Mouse (Mus musculus) frontal cortex, postnatal 10 days (tissue): ENCODE measurements around the gene Rmdn2.

ENCODE experiments used
- DNase-seq, 2 experiments: peaks; one replicate each; pipeline ENCODE4 v3.0.0; 2022; ENCODE audit warnings: low spot score in 2 of 2, mixed read lengths in 1 of 2

Gene Rmdn2

DNA sequence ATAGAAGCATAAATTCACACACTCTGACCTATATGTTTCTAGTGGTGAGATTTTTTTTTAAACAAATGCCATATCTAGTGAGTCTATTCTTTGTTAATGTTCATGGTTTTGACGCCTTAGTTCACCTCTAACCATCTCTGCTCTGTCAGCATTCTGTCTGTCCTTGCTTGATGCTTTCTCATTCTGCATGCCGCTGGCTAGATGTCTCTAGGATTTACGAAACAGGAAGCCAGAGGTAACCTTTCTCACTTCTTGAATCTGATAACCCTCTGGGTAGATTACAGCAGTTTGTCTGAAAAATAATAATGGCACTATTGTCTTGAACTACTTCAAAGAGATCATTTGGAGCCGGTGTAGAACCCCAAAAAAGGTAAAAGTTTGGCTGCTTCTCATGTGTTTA is 5.0 kb downstream of the Rmdn2 start:
- no peak for DNase-seq

DNA sequence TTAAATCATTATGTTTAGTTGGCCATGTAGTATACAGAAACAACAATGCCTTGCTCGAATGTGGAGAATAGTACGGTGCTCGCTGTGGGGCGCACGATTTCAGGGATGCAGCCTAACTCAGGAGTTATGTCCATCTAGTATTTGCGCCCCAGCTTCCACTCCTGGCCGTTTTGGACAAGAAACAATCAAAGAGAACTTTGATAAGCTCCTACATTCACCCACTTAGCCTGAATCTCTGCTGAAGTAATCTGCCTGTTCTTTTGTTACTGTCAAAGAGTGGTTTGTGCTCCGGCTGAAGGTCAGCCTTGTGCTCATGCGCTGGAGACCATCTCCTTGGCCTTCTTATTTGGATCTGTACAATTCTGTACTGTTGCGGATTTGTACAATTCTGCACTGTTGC is 6.8 kb downstream of the Rmdn2 start:
- no peak for DNase-seq

DNA sequence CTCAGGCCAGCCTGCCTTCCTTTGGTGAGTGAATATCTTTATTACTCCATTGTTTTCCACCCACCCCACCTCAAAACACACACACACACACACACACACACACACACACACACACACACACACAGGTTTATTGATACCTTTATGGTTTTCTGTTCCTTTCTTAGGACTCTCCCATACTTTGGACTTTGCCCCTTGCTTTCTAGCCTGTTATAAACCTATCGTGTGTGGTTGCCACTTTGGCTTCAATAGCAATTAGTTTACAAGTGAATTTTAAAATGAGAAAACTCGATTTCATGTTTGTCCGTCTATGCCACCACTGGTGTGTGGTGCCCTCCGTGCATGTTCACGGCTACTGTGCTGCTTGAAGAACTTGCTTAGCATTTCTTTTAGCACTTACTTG is 7.3 kb downstream of the Rmdn2 start:
- no peak for DNase-seq

DNA sequence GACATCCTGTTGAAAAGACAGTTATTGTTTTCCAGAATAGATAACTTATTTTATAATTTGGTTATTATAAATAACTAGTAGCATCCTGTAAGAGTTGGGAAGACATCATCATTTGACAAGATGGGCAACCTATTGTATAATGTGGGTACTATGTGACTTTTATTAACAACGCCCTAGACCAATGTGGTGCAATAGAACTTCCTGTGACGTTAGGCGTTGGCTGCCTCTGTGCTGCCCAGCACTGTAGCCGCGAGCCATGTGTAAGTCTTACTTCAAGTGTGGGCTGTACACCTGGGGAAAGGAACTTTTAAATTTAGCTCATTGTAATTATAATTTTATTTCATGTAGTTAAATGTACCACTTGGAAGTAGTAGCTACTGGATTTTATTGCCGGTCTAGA is 10.4 kb downstream of the Rmdn2 start:
- DNase-seq, result no peak

DNA sequence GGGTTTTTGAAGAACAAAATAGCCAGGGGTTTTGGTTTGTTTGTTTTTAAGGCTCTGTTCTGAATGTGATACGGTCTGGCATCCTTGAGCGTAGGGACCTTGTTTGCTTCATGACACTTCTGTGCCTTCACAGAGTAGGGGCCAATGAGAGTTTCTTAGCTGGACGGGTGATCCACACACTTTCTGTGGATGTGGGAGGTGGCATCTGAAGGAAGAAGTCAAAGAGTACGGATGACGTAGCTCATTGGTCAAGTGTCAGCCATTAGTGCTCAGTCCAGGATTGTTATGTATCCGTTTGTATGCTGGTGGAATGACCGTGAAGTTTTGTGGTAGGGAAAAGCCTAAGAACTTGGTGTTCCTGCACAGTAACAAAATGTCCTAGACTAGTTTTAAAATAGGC is 10.9 kb downstream of the Rmdn2 start:
- no peak for DNase-seq

DNA sequence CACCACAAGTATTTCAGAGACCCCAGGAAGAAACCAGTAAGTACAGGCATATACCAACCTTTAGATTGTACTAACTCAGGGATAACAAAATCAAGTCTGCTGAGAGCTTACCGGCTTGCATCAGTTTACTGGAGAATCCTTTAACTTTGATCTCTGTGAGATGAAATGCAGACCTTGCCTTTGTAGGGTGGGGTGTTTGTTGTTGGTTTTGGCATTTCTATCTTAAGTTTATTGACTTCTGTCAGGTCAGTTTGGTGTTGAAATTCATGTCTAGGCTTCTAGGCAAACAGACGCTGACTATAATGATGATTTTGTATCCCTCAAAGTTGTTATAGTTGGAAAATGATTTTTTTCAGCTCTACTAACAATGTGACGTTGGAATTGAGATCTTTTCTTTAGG is 12.2 kb downstream of the Rmdn2 start:
- no peak for DNase-seq

DNA sequence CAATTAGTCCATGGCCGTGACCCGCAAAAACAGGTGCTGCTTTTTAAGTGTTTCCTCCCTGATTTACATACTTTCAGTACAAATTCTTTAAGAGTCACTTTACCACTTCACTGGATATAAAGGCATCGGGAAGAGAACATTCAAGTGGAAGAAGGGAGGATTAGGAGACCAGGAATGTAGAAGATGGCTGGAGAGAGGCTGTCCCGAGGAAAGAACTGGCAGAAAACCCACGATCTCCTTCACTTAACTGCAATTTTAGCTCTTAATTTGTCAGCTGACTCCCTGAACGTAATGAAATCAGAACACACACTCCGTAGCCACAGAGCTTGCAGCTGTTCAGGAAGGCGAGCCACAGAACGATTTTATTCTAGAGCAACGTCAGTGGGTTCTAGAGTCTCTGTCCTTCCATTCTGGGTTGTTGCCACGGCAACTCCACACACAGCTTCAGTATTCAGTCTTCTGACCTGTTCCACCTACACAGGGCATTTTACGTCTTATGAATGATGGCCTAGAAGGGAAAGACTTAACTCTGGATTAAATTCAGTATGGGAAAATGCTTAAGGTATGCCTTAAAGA is 14.7 kb downstream of the Rmdn2 start:
- DNase-seq, result no peak

DNA sequence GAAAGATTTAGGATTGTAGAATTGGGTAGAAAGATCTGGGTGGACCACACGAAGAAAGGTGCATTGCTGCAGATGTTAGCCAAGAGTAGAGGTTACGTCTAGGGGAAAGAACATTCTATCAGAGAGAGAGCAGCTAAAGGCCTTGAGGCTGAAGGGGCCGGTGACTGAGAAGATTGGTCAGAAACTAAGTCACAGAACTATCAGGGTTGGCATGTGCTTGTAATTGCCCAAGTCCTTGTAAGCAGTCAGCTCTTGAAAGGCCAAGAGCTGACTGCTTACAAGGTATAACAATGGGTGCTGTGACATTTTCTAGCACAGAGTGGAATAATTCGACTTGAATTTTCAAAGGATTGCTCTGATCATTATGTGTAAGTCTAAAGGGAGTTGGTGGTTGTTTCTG is 38.2 kb downstream of the Rmdn2 start:
- DNase-seq, result no peak

DNA sequence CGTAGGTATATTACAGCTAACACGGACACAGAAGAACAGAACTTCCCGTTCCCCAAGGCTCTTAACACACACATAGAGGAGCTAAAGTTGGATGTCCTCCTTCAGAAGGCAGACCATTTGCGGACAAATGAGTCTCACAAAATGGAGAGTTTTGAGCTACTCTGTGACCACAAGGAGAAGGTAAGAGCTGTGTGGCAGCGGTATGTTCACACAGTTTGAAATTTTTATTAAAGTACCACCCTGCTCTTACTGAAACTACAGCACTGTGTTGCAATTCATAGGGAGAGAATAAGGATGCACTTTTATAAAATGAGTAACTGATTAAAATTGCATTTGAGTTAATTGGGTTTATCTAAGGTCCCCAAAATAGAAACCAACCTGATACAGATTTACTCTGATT is 38.6 kb downstream of the Rmdn2 start:
- DNase-seq, result no peak

DNA sequence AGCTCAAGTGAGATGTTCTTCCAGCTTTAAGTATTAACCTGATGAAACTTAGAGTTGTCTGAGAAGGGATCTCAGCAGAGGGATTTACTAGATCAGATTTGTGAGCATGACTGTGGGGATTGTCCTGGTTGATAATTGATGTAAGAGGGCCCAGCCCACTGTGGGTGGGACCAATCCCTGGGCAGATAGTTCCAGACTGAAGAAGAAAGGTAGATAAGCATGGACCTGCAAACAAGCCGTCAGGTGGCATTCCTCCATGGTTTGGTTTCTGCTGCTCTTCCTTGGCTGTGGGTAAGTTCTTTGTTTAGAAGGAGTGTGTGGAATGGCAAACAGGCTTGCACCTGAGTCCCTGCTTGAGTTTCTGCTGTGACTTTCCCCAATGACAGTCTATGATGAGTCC is 41.5 kb downstream of the Rmdn2 start:
- no peak for DNase-seq

DNA sequence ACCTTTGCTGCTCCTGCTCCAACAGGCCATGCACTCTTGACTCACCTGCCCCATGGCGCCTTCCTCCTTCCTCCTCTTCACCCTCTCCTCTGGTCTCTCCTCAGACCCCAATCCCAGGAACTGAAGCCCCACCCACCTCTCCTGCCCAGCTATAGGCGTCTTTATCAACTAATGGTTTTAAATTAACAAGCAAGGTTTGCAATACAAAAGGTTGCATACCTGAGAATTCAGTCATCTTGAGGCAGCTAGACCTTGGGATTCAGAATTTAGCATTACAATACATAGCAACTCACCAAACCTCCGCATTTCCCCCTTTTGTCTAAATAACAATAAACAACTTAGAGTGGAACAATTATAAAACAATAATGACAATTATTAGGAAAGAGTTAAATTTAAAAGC is 42.5 kb downstream of the Rmdn2 start:
- DNase-seq, result no peak

DNA sequence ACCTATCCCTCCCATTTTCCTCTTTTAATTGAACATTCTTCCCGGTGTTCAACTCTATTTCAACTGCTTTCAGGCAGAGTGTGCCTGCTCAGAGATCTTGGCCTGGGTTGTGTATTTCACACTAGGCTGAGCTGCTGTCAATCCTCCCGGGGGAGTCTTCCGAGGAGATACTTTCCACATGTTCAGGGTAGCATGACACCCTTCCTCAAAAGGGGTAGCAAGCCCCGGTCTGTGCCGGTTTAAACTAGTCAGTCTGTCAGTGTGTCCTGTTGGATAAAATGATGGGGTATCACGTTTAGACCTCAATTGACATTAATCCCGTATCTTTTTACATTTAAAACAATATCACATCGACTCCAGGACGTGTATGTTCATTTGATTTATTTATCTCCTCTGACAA is 46.1 kb downstream of the Rmdn2 start:
- no peak for DNase-seq

DNA sequence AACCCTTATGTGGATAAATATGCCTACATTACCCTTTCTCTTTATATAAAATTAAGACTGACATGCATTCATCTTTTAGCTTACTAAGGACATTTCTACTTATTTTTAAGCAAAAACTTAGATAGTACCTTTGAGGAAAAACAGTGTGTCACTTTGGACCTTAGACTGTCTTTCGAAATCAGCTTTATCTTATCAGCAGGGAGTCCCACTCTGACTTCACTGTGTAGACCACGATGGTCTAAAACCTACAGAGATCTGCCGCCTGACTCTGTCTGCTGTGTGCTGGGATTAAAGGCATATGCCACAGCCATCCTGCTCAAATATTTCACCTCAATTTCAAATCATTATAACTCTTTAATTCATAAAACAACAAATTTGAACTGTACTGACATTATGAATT is 46.8 kb downstream of the Rmdn2 start:
- no peak for DNase-seq

DNA sequence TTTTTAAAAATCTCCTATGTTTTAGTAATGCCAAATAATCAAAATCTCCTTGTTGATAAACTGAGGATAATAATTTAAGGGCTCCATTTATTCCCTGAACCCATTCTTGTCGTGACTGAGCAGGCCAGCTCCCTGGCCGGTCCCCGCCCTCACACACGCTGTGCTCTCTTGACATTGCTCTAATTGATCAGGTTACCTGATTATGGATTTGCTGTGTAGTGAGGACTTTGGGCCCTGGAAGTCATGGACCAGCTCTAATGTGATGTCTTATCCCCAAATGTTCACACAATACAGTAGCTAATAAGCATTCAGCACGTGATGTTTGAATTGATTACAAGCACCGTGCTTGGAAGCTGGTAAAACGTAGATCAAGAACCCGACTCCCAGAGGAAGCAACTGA is 47.2 kb downstream of the Rmdn2 start:
- no peak for DNase-seq

DNA sequence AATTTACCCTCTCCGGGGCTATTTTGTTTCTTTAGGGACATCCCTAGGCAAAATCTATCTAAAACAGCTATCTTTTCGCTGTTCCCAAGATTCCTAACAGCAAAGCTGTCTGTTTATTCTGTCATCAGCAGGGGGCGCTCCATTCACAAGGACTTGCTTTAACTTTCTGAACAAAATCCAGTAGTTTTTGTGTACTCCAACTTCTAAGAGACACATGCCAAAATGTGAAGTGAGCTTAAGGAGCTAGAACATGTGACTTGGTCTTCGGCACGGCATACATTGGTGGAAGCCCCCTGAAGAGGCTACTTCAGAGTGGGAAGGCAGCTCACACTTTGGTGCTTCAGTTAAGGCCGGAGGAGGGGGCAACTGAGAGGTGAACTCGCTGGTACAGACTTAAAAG is 49.7 kb downstream of the Rmdn2 start:
- peak; percentile 15 to 63 for DNase-seq

DNA sequence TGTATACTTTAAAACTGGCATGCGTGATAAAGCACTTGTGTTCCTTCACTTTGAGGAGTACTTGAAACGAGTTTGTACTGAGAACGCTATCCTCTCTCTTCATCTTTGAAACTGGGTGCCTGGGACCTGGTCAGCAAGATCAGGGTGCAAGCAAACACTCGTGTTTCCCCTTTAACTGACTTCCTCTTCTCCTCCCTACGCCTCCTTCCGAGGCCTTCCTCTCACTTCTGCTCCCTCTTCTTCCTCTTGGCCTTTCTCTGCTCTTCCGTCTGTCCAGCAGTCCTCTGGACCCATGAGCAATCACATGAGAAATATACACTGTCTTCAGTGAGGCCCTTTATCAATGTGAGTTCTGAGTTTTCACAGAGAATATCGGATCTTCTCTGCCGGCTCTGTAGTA is 50.2 kb downstream of the Rmdn2 start:
- DNase-seq, result no peak

DNA sequence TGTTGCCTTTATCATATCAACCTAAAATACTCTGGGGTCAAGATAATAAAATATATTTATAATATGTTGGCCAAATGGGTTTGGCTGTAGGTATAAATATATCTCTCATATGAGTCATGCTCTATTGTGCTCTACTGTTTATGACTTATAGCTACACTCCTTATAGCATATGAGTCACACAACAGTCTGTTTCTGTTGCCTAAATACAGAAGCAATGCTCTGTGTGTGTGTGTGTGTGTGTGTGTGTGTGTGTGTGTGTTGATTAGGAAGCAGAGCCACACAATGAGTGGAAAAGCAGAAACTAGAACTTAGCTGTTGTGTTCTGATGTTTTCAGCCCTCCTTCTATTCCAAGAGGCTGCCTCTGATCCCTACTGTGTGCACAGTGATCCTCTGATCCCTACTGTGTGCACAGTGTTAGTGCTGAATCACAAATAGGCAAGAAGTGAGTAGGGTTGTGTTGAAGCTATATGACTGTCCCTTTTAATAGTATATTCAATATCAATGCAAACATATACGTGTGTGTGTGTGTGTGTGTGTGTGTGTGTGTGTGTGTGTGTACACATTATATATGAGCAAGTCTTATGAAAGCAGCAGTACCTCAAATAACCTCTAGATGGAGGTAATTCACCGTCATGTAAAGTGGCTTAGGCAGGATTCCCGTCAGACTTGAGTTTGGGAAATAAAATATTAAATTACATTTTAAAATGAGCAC is 51.9 kb downstream of the Rmdn2 start:
- no peak for DNase-seq

DNA sequence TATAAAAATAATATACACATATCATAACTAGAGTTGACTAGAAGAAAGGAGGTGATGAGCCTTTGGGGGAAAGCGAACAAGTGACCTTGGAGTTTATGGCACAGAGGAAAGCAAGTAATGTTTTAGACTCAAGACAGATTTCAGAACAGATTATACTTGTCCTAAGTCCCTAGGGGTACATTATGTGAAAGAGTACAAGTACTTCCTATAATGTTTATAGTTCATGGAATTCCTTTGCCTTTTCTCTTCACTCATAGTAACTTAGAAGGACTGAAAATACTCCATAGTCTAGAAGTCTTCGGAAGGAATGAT is 52.4 kb downstream of the Rmdn2 start:
- DNase-seq, result no peak

DNA sequence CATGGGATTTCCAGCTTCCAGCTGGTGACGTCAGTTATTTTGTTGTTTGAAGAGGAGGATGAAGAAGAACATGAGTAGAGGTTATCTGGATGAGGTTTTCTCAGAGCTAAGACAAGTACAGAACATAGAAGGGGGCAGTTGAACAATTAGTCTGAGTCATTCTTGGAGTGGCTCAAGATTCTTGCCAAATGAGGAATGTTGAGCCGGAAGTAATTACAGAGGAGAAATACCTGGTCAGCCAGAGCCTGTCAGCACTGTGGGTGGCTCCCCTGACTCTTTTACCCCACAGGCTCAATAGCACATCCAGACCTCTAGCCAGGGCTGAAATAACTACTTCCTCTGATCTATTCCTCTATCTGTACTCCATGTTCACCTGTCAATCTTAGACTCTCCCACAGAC is 59.2 kb downstream of the Rmdn2 start:
- DNase-seq, result no peak

DNA sequence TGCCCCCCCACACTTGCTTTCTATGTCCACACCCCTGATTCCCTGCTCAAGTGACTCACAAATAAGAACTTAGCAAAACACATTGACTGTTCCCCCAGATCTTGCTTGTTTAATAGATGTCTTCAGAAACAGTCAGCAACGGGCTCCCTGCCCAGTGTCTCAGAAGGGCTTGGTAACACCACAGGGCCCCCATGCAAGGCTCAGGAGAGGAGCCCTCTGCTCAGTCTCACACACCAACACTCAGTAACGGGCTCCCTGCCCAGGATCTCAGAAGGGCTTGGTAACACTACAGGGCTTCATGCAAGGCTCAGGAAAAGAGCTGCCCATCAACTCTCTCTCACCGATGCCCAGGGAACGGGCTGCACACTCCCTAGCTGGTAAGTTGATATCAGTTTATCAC is 83.4 kb downstream of the Rmdn2 start:
- no peak for DNase-seq

DNA sequence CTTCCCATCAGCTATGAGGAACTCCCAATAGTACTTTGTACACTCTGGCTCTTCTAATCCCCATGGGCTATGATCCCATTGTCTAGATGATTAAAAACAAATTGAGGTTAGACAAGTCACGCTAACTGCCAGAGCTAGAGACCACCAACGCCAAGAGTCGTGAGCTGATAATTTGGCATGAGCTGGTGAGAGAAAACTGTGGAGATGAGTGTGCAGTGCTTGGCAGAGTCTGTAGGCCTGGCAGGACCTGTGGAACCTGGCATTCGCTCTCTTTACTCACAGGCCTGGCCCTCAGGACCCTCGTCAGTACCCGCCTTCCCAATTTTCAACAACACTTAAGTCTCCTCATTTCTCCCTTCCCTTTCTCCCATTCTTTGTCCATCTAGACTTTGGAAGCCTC is 83.9 kb downstream of the Rmdn2 start:
- DNase-seq, result no peak

DNA sequence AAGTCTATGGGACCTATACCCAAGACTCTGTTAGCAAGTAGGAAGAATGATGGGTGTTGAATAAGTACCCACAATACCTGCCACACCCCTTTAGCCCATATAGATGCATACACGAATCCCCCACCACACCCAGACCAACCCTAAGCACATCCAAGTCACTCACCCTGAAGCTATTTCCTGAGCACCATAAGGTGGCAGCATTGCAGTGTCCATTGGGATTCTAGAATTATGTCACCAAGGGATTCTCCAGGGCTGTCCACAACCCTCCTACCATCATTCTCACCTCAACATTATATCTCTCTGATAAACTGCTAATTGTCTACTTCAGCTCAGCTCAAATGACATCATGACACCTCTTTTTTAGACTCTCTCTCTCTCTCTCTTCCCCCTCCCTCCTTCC is 87.5 kb downstream of the Rmdn2 start:
- DNase-seq, result no peak

DNA sequence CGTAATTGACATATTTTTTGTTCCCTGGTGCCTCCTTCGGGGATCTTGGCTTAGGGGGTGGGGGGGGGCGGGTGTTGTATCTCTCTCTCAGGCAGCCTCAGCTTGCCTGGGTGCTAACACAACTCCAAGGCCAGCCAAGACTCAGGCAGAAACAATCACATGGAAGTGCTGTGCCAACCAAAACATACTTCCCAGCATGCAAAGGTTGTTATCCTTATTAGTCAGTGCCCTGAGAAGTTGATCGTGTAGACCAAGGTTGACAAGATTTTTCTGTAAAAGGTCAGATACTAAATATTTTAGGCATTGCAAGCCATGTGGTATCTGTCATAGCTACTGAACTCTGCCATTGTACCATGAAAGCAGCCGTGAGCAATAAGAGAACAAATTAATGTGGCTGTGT is 89.2 kb downstream of the Rmdn2 start:
- no peak for DNase-seq
